Mouse (Mus musculus): ENCODE measurements around the gene Slc25a18.

DNA sequence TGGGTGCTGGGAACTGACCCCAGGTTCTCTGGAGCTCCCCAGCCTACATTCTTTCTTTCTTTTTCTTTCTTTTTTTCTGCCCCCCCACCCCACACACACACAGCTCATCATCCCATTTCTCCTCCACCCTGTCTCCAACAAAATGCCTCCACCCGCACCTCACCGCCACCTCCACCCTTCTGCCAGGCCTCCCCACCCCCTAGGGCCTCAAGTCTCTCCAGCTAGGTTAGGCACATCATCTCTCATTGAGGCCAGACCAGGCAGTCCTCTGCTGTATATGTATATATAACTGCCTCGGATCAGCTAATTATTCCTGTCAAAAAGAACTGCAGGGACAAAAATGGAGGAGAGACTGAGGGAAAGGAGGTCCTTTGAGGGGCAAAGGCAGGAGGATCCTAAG is 37.4 kb upstream of the Slc25a18 start:
- TF ChIP-seq CTCF (IDR thresholded peaks at IDR 0.05; ENCODE audit: borderline replicate concordance, control insufficient read depth, extremely low read depth, insufficient read depth, low read length, poor library complexity), result no peak
- TF ChIP-seq POLR2A (IDR thresholded peaks at IDR 0.05; ENCODE audit: control insufficient read depth, extremely low read depth, insufficient read depth, low read length, poor library complexity), result no peak

All from thymus, adult 2 months (tissue).